Mouse (Mus musculus) v-Abl transformed pro-B cells (cell line): ENCODE measurements at regions not wholly inside any gene's neighbourhood (a gene's known extent, or its start where the extent isn't known, plus 50 kb on each side); places are given as distances from the start of the nearest gene placed in this dataset.

Experiments
- in situ Hi-C, 2 experiments: fragments of 400-800 bp; cut with MboI; formaldehyde crosslinking; loops; one replicate each; pipeline ENCODE4 v1.15.1; 2025; ENCODE audit not compliant: unreplicated experiment in 2 of 2

GRCm38 (mm10) chr15:61422989-61423388, 500.2 kb upstream of the A1bg start:
- in situ Hi-C loops, result no loop called here

GRCm38 (mm10) chr15:61417506-61417905, 494.7 kb upstream of the A1bg start:
- in situ Hi-C loops, result no loop called here

DNA sequence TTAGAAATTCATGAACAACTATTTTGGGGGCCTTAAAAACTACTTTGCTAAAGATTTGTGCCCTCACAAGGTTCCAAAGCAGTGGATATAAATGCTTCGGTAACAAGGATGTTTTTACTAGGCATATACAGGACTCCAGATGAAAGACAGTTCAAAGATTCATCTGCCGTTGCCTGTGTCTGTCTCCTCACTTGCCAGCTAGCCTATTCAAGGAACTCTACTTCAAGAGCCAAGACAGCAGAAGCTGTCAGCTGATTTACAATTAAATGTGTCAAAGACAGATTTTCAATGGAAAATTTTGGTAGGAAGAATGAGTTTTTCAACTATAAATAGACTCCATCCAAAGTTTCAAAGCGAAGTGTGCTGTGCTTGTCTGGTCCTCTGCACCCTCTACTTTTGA, 494.0 kb upstream of the A1bg start:
- in situ Hi-C loops, result no loop called here

DNA sequence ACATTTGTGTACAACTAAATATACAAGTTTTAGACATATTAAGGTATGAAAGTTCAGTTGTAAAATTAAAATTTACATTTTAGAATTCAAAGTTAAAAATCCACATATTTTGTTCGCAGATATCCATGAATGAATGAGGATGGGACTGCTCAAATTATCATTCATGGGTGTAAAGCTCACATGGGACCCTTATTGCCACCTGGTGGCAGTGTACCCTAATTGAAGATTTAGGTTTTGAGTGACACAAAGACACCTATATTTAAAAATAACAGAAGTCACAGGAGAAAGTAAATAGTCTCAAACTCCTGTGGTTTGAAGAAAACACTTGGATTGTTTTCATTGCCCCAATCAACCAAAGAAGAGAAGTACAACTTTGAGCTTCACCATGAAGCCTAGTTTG, 492.8 kb upstream of the A1bg start:
- in situ Hi-C loops, result no loop called here

DNA sequence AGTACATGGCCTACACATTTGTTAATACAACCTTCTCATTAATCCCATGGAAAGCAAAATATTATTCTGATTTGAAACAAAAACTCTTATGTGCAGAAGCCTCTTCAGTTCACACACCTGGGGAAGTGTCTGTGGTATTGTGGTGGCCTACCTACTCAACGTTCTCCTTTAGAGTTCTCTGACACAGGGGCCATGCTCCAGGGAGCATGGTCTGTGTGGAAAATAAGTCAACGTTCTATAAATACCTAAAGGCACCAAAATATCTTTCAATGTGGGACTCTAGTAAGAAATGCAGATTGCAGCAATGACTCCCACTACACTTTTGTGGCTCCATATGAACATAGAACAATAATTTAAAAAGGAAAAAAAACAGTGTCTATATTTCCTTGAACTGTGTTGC, 489.0 kb upstream of the A1bg start:
- in situ Hi-C loops, result no loop called here

DNA sequence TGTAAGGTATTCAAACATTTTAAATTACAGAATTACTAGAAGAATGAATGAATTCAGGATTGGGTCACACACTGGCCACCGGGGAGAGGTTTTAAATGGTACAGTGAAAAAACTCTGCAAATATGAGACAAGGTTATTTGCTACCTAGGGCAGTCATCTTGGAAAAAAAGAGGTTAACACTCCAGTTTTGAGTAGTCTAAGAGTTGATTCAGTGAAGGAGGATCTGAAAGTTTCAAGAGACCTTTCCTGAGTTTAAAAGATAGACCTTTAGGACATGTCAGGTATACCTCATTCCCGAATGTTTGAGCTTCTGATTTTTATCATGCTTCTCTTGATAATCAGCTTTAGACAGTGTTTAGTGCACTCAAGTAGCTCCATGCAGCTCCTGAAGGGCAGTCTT, 488.0 kb upstream of the A1bg start:
- in situ Hi-C loops, result no loop called here

DNA sequence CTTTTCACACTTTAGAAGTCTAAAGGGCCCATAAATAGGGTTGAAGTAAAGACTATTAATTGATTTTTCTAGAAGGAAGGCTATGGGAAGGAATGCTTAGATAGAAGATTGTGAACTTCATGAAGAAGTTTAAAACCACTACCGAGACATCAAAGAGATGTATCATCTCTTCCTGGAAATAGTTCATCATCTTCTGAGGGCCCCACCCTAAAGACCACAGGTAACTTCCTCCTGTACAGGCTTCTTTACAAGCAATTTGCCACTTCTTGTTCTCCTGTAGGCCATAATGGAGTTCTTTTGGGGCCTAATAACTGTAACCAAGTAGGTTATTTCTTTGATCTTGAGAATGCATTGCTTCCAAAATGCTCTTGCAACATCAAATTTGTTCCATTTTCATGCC, 485.8 kb upstream of the A1bg start:
- in situ Hi-C loops, result no loop called here

DNA sequence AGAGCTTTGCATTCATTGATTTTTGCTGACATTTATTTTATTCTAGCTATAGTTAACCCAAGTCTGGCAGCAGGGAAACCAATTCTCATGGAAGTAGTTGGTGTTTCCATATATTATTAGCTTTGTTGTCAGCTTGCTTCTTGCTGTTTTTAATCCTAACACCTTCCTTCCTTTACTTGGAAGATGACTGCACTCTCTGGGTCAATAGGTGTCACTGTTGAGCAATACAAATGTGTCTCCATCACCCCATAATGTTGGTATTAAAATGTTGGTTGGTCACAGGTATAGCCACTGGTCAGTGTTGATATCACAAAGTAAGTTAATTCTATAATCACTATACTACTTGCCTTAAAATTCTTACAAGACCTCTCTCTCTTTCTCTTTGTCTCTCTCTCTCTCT, 477.9 kb upstream of the A1bg start:
- in situ Hi-C loops, result no loop called here

DNA sequence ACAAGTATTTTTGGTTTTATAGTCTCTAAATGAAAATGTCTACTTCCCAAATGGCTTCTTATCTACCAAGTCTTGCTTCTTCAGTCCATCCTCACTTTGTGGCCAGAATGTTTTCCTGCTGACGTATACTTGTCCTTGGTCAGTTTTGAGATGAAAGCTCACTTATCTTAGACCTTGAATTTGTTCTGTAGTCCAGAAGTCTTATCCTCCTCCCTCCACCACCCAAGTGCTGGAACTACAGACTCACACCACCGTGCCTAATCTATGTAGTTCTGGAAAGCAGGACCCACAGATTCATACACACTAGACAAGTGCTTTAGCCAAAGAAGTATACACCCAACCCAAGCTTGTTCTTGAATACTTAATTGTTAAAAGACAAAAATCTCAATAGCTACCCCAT, 477.2 kb upstream of the A1bg start:
- in situ Hi-C loops, result no loop called here

GRCm38 (mm10) chr15:61398829-61399228, 476.0 kb upstream of the A1bg start:
- in situ Hi-C loops, result no loop called here

DNA sequence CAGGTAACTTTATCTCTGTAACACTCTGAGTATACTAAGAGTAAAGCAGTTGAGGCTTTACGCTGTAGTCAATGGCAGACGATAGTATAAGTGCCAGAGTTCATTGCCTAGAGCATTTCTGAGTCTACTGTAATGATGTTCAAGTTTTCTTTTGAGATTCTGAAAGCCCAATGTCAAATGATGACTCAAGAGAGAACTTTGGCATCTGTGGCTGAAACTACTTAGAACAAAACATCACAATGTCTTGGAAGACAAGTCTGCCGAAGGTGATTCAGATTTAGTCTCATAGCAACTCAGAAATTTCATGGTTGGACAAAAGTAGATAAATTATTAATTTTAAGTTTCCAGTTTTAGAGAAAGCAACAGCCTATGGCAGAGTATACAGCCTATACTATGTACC, 474.2 kb upstream of the A1bg start:
- in situ Hi-C loops, result no loop called here

DNA sequence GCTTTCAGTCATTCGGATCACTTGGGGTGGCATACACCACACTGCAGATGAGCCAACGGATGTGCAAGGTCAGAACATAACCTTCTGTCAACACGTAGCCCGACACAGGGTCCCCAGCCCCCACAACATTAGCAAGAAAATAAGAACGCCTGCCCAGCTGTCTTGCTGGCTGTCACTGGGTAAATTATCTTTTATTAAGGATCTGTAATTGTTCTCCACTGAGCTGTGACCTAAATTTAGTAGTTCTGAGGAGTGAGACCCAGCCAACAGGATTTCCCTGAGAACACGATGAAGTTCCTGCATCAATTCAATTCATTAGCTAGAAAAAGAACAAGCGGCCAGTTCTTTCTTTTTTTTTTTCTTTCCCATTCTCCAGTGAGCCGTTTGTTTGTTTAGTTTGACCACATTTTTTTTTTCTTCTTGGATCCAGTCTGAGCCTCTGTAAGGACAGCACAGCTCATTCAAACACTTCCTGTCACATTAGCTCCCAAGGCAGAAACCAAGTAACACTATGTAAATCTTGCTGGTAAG, 472.5 kb upstream of the A1bg start:
- in situ Hi-C loops, result no loop called here

- in situ Hi-C loops, result no loop called here
Measured at GRCm38 (mm10) chr15:61380666-61381065, 457.9 kb upstream of the A1bg start.

DNA sequence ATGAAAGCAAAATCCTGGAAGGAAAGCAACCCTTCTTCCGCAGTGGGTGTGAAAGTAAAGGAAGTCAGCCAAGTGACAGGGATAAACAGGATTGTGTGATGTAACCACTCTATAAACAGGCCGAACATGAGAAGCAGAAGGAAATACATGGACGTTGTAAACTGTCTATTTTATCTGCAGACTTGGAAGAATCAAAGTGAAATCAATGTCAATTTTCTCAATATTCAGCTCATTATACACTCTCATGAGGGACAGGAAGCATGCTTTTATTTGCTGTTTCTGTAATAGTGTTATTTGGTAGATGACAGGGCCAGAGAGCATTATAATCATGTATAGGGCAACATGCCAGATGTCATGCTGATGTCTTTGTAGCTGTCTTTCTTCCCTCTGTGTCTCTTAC, 443.5 kb upstream of the A1bg start:
- in situ Hi-C loops, result no loop called here

DNA sequence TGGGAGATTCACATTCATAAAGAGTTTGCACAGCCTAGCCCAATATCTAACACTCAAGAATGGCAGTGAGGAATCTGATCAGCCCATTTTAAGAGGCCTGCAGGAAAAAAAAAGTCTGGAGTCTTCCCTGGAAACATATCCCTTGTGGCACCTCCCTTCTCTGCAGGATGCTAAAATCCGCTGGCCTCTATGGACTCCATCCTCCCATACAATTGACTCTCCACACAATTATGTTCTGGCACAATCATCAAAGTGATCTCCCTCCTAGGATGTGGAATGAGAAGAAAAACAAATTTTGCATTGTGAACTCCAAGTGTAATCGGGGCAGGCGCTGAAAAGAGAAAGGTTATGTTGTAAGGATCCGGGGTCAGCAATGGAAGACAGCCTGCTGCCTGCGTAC, 442.7 kb upstream of the A1bg start:
- in situ Hi-C loops, result no loop called here

DNA sequence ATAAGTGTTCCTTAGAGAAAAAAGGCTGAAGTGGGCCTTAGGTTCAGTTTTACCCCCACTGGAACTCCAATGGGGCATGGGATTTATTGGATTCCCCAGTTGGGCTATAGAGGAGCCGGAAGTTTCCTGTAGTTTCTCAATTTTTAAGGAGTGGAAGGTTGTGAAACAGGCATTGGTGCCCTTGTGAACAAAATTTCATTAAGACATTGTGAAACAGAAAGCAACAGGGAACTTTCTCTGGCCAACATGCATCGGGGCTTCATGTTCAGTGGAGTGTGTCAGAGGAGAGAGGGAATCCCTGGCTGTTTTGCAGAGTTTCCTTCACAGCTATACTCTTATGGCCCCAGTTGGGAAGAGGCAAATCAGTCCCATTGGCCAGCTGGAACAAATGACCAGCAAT, 441.6 kb upstream of the A1bg start:
- in situ Hi-C loops, result no loop called here

DNA sequence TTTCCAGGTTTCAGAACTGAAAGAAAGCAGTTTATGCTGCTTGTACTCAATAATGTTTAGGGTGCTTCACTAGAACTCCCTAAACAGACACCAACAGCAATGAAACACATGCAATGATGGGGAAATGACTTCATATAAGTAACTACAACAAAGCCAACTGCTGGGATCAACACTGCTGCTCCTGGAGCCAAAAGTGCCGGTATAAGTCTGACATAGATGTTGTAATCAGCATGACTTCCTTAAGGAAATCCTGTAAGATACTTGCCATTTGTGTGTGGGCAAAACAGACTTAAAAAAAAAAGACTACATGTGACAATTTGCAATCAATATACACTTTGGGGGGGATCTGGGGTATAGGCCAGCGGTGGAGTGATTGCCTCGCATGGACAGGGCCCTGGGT, 438.4 kb upstream of the A1bg start:
- in situ Hi-C loops, result no loop called here

DNA sequence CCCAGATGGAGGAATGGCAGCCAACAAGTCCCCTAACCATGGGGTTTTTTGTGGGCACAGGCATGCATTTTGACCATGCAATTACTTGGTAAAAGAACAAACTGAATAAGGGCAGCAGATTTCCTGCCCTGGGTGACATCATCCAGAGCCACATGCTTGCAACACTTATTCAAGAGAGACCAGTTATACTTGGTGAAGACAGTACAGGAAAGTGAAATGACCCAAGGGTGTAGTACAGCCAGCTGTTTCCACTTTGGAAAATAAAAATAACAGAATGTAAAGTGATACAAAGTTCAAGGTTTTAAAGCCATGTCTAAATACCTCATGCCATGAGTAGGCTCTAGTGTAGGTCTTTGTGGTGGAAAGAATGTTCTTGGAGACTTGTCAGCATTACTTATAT, 432.5 kb upstream of the A1bg start:
- in situ Hi-C loops, result no loop called here

DNA sequence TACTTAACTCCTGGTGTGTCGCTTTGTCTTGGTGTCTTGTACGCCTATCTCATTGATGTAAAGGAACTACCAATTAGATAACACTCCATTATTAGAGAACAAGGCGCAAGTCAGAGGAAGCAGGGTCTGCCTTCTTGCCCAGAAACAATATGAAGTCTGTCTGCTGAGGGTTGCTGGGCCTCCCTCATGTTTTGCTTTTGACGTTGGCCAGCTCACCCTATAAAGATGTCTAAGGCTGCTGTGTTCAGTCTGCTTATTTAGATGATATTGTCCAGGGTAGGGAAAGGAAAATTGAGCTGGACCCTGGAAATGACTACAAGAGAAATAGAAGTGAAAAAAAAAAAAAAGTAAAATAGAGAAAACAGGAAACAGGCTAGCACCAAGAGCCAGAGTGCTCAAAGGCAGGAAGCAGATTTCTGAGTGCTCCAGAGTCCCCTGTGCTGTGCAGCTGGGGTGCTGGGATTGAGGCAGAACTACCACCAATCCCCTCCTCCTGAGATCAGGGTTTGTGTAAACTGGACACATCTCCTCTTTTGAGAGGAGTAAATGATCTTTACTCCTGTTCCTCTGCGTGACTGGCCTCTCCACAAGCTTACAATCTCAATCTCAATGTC, 429.0 kb upstream of the A1bg start:
- in situ Hi-C loops, result no loop called here

- in situ Hi-C loops, result no loop called here
Measured at GRCm38 (mm10) chr15:61345101-61345500, 422.3 kb upstream of the A1bg start.

DNA sequence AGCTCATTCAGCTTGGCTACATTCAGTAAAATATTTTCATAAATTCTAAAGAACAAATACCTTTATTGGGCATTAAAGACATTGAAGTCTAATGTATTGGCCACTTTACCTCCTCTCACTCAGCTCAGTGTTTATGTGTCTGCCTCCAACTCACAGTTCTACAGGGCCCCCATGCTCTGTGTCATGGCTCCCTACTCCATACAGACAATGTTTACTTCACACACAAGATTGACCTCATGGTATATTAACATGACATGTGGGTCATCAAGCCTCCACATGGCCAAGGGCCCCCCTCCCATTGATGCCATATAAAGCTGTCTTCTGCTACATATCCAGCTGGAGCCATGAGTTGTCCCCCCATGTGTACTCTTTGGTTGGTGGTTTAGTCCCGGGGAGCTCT, 419.8 kb upstream of the A1bg start:
- in situ Hi-C loops, result no loop called here

DNA sequence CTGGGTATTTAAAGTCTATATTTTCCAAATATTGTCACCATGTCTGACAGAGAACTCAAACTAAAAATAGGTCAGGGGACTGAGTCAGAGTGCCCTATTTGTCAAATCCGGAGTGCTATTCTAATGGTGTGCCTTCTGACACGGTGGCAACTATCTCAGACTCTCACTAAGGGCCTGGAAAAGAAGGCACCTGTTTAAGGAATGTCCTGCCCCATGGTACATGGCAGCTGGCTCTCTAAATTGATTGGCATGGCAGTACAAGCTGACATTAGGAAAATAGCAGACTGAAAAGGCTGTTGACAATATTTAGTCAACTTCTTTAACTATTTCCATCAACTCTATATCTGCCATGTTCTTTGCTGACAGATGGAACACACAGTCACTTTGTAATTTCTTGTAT, 405.1 kb upstream of the A1bg start:
- in situ Hi-C loops, result no loop called here

GRCm38 (mm10) chr15:61322243-61322642, 399.4 kb upstream of the A1bg start:
- in situ Hi-C loops, result no loop called here
